Mouse (Mus musculus): Measurements from ENCODE around the gene Srp54a. TPM values are rescaled to one million over a fixed set of nuclear protein-coding genes. Genes with fewer than 3 reads are reported as not detected.

Srp54a gene
- polyA plus RNA-seq, 1 experiment from 2014 or later = 184 TPM

Other genes with a start within 250 kb of the Srp54a start
- 278 and 287 TPM in 2 replicates for gene Cfl2, start 217.4 kb upstream of the Srp54a start, polyA plus RNA-seq (2014; fragmentation: Nextera tagmentation; extraction: Ambion mirVana)
- not detected in 2 replicates for gene Gm20403, start 93.7 kb upstream of the Srp54a start, polyA plus RNA-seq (2014; fragmentation: Nextera tagmentation; extraction: Ambion mirVana)
- gene Baz1a, start 65.9 kb upstream of the Srp54a start, polyA plus RNA-seq (2014; fragmentation: Nextera tagmentation; extraction: Ambion mirVana) = 34.3 and 37.7 TPM in 2 replicates
- 33.2 and 36.2 TPM in 2 replicates for gene 2700097O09Rik, start 152 bp upstream of the Srp54a start, polyA plus RNA-seq (2014; fragmentation: Nextera tagmentation; extraction: Ambion mirVana)
- gene Fam177a, start 44.2 kb downstream of the Srp54a start, polyA plus RNA-seq (2014; fragmentation: Nextera tagmentation; extraction: Ambion mirVana) = 13.6 and 16.0 TPM in 2 replicates
- 56.3 and 60.0 TPM in 2 replicates for gene Srp54b, start 74.8 kb downstream of the Srp54a start, polyA plus RNA-seq (2014; fragmentation: Nextera tagmentation; extraction: Ambion mirVana)
- not detected in 2 replicates for gene 1700047I17Rik2, start 119.3 kb downstream of the Srp54a start, polyA plus RNA-seq (2014; fragmentation: Nextera tagmentation; extraction: Ambion mirVana)
- 73.4 and 82.2 TPM in 2 replicates for gene Srp54c, start 149.9 kb downstream of the Srp54a start, polyA plus RNA-seq (2014; fragmentation: Nextera tagmentation; extraction: Ambion mirVana)
- gene 1110008L16Rik, start 219.3 kb downstream of the Srp54a start, polyA plus RNA-seq (2014; fragmentation: Nextera tagmentation; extraction: Ambion mirVana) = 17.1 and 17.9 TPM in 2 replicates
- gene Ppp2r3c, start 222.7 kb downstream of the Srp54a start, polyA plus RNA-seq (2014; fragmentation: Nextera tagmentation; extraction: Ambion mirVana) = 33.4 and 37.4 TPM in 2 replicates